Mouse (Mus musculus): ENCODE data around the gene Fam184b. TPM values are rescaled to one million over a fixed set of nuclear protein-coding genes. Genes with fewer than 3 reads are reported as not detected.

Fam184b gene
- polyA plus RNA-seq, 1 experiment: 0.05 TPM

- 97% methylated on average over 10 of the region's 10 CpGs for WGBS
- TF ChIP-seq CTCF (IDR thresholded peaks at IDR 0.05; ENCODE audit: borderline replicate concordance, control insufficient read depth, extremely low read depth, insufficient read depth, low read length, poor library complexity): no peak
- TF ChIP-seq POLR2A (IDR thresholded peaks at IDR 0.05; ENCODE audit: control insufficient read depth, extremely low read depth, insufficient read depth, low read length, poor library complexity): no peak
- Histone ChIP-seq H3K27ac (ENCODE audit: control insufficient read depth, insufficient read depth, low read length) (no peak overlapping the region), H3K4me1 (replicated peaks; ENCODE audit: control insufficient read depth, insufficient read depth, low read length) (peaks cover 6% of the 10 kb centered on the region; the same call in 1 of the 2 replicates), H3K36me3 (ENCODE audit: control insufficient read depth, insufficient read depth, low read length) (peaks cover 36% of the 10 kb centered on the region), H3K27me3 (ENCODE audit: control insufficient read depth, insufficient read depth, low read length) (no peaks in the 10 kb centered on the region), H3K4me3 (ENCODE audit: control insufficient read depth, insufficient read depth, low read length) (no peak overlapping the region)
- no peak for DNase-seq
Measured at GRCm38 (mm10) chr5:45525101-45525500, 114.3 kb downstream of the Fam184b start.

- 85% methylated on average over 6 of the region's 6 CpGs for WGBS
Measured at GRCm38 (mm10) chr5:45521601-45522000, 117.8 kb downstream of the Fam184b start.

GRCm38 (mm10) chr5:45520809-45521110, 118.7 kb downstream of the Fam184b start:
- Histone ChIP-seq H3K36me3 (ENCODE audit: control insufficient read depth, insufficient read depth, low read length) (peaks cover 12% of the 10 kb centered on the region), H3K27me3 (ENCODE audit: control insufficient read depth, insufficient read depth, low read length) (no peaks in the 10 kb centered on the region), H3K4me3 (ENCODE audit: control insufficient read depth, insufficient read depth, low read length) (peak overlapping the region; percentile 98), H3K4me1 (replicated peaks; ENCODE audit: control insufficient read depth, insufficient read depth, low read length) (peaks cover 6% of the 10 kb centered on the region; the same call in 1 of the 2 replicates), H3K27ac (ENCODE audit: control insufficient read depth, insufficient read depth, low read length) (no peak overlapping the region)
- TF ChIP-seq CTCF (IDR thresholded peaks at IDR 0.05; ENCODE audit: borderline replicate concordance, control insufficient read depth, extremely low read depth, insufficient read depth, low read length, poor library complexity): no peak
- no peak for TF ChIP-seq POLR2A (IDR thresholded peaks at IDR 0.05; ENCODE audit: control insufficient read depth, extremely low read depth, insufficient read depth, low read length, poor library complexity)
- WGBS: 1% methylated on average over 5 of the region's 5 CpGs
- DNase-seq: no peak

More at GRCm38 (mm10) chr5:45521601-45522000, 117.8 kb downstream of the Fam184b start:
- Histone ChIP-seq H3K36me3 (ENCODE audit: control insufficient read depth, insufficient read depth, low read length) (peaks cover 21% of the 10 kb centered on the region), H3K4me3 (ENCODE audit: control insufficient read depth, insufficient read depth, low read length) (no peak overlapping the region), H3K27ac (ENCODE audit: control insufficient read depth, insufficient read depth, low read length) (no peak overlapping the region), H3K27me3 (ENCODE audit: control insufficient read depth, insufficient read depth, low read length) (no peaks in the 10 kb centered on the region), H3K4me1 (replicated peaks; ENCODE audit: control insufficient read depth, insufficient read depth, low read length) (peaks cover 6% of the 10 kb centered on the region; the same call in 1 of the 2 replicates)
- no peak for TF ChIP-seq POLR2A (IDR thresholded peaks at IDR 0.05; ENCODE audit: control insufficient read depth, extremely low read depth, insufficient read depth, low read length, poor library complexity)
- TF ChIP-seq CTCF (IDR thresholded peaks at IDR 0.05; ENCODE audit: borderline replicate concordance, control insufficient read depth, extremely low read depth, insufficient read depth, low read length, poor library complexity): no peak
- no peak for DNase-seq

GRCm38 (mm10) chr5:45519960-45520808, 119.2 kb downstream of the Fam184b start, which contains the start of gene Med28:
Med28 (plus strand) TSS chr5:45520229.
- peak within 1 kb of the TSS; percentile 98 for H3K4me3 ChIP-seq (ENCODE audit: control insufficient read depth, insufficient read depth, low read length)
- H3K27ac ChIP-seq (ENCODE audit: control insufficient read depth, insufficient read depth, low read length): no peak within 1 kb of the TSS
- H3K36me3 ChIP-seq (ENCODE audit: control insufficient read depth, insufficient read depth, low read length): peaks cover 8% of the 10 kb centered on the region; the same call in 1 of the 2 replicates
- peak; percentile 96 for DNase-seq
- peaks cover 6% of the 10 kb centered on the region; the same call in 1 of the 2 replicates for H3K4me1 ChIP-seq (replicated peaks; ENCODE audit: control insufficient read depth, insufficient read depth, low read length)
- WGBS: 2% methylated on average over 56 of the region's 56 CpGs
- no peaks in the 10 kb centered on the region for H3K27me3 ChIP-seq (ENCODE audit: control insufficient read depth, insufficient read depth, low read length)
- TF ChIP-seq POLR2A (IDR thresholded peaks at IDR 0.05; ENCODE audit: control insufficient read depth, extremely low read depth, insufficient read depth, low read length, poor library complexity) (peak; percentile 86), CTCF (IDR thresholded peaks at IDR 0.05; ENCODE audit: borderline replicate concordance, control insufficient read depth, extremely low read depth, insufficient read depth, low read length, poor library complexity) (no peak)

GRCm38 (mm10) chr5:45515151-45515743, 124.2 kb downstream of the Fam184b start:
- Histone ChIP-seq H3K36me3 (ENCODE audit: control insufficient read depth, insufficient read depth, low read length) (no peaks in the 10 kb centered on the region), H3K27ac (ENCODE audit: control insufficient read depth, insufficient read depth, low read length) (no peak overlapping the region)
- no peak for DNase-seq

GRCm38 (mm10) chr5:45514599-45514998, 124.8 kb downstream of the Fam184b start:
- Histone ChIP-seq H3K27me3 (ENCODE audit: control insufficient read depth, insufficient read depth, low read length) (no peaks in the 10 kb centered on the region), H3K36me3 (ENCODE audit: control insufficient read depth, insufficient read depth, low read length) (no peaks in the 10 kb centered on the region), H3K4me3 (ENCODE audit: control insufficient read depth, insufficient read depth, low read length) (no peak overlapping the region), H3K4me1 (replicated peaks; ENCODE audit: control insufficient read depth, insufficient read depth, low read length) (no peaks in the 10 kb centered on the region), H3K27ac (ENCODE audit: control insufficient read depth, insufficient read depth, low read length) (no peak overlapping the region)
- TF ChIP-seq CTCF (IDR thresholded peaks at IDR 0.05; ENCODE audit: borderline replicate concordance, control insufficient read depth, extremely low read depth, insufficient read depth, low read length, poor library complexity): no peak
- TF ChIP-seq POLR2A (IDR thresholded peaks at IDR 0.05; ENCODE audit: control insufficient read depth, extremely low read depth, insufficient read depth, low read length, poor library complexity): no peak
- WGBS: 96% methylated on average over 1 of the region's 1 CpGs
- DNase-seq: no peak

More at GRCm38 (mm10) chr5:45515151-45515743, 124.2 kb downstream of the Fam184b start:
- TF ChIP-seq POLR2A (IDR thresholded peaks at IDR 0.05; ENCODE audit: control insufficient read depth, extremely low read depth, insufficient read depth, low read length, poor library complexity) (no peak), CTCF (IDR thresholded peaks at IDR 0.05; ENCODE audit: borderline replicate concordance, control insufficient read depth, extremely low read depth, insufficient read depth, low read length, poor library complexity) (no peak)
- no peaks in the 10 kb centered on the region for H3K4me1 ChIP-seq (replicated peaks; ENCODE audit: control insufficient read depth, insufficient read depth, low read length)
- H3K4me3 ChIP-seq (ENCODE audit: control insufficient read depth, insufficient read depth, low read length): no peak overlapping the region
- H3K27me3 ChIP-seq (ENCODE audit: control insufficient read depth, insufficient read depth, low read length): no peaks in the 10 kb centered on the region
- 95% methylated on average over 10 of the region's 10 CpGs for WGBS
